Mouse (Mus musculus): Measurements from ENCODE around the gene Myzap.

GRCm38 (mm10) chr9:71519836-71520235 is 72.3 kb downstream of the Myzap start:
- TF ChIP-seq CTCF (IDR thresholded peaks at IDR 0.05; ENCODE audit: low read depth) (no peak), EP300 (IDR thresholded peaks at IDR 0.05; ENCODE audit: low read depth) (no peak)
